18 mouse cellular contexts compared by ENCODE assay signal in genomic region chr8:12171788-12172187, GRCm38 (mm10).
DNase-seq lines count a peak whose midpoint lies in the region; ATAC-seq and TF ChIP-seq lines count a peak whose summit lies in the region.
"Had no signal": no experiment of that assay in that cellular context is flagged by ENCODE, and none has a peak within 500 bp of the region (broad histone marks: within the 10 kb centered on the region; RNA-seq: fewer than 3 reads in every experiment).

No protein-coding gene starts in this region.

- no peaks in the 10 kb centered on the region for H3K9me3 ChIP-seq in forebrain, postnatal 0 days (ENCODE audit: low read length)
- no peaks in the 10 kb centered on the region for H3K9me3 ChIP-seq in forebrain, embryonic 14.5 days (replicated peaks; ENCODE audit: control insufficient read depth, low read length)
- no peaks in the 10 kb centered on the region for H3K9me3 ChIP-seq in hindbrain, postnatal 0 days (ENCODE audit: low read length)
- H3K9me3 ChIP-seq in hindbrain, embryonic 10.5 days, result no peaks in the 10 kb centered on the region
- H3K9me3 ChIP-seq in midbrain, postnatal 0 days (ENCODE audit: low read length), result no peaks in the 10 kb centered on the region
- H3K9me3 ChIP-seq: embryonic facial prominence, embryonic 10.5 days; heart, embryonic 13.5 days had no signal

- ATAC-seq in forebrain, postnatal 0 days, result peak; percentile 34; the same call in 1 of the 2 replicates
- ATAC-seq in forebrain, embryonic 14.5 days, result no peak
- no peak for ATAC-seq in hindbrain, postnatal 0 days
- no peak for ATAC-seq in midbrain, postnatal 0 days (ENCODE audit: low FRiP score)
- ATAC-seq: intestine, embryonic 16.5 days had no signal

- 53% methylated on average over 12 of the region's 12 CpGs for WGBS in forebrain, postnatal 0 days
- 71% methylated on average over 12 of the region's 12 CpGs for WGBS in forebrain, embryonic 14.5 days
- WGBS in hindbrain, postnatal 0 days, result 39% methylated on average over 12 of the region's 12 CpGs
- 81% methylated on average over 12 of the region's 12 CpGs for WGBS in hindbrain, embryonic 10.5 days
- 54% methylated on average over 12 of the region's 12 CpGs for WGBS in midbrain, postnatal 0 days

- H3K4me2 ChIP-seq in forebrain, postnatal 0 days (ENCODE audit: low read depth), result no peak overlapping the region; the same call in 1 of the 2 replicates
- H3K4me2 ChIP-seq in forebrain, embryonic 14.5 days (ENCODE audit: low read length), result no peak overlapping the region
- H3K4me2 ChIP-seq in hindbrain, postnatal 0 days (ENCODE audit: low read depth, low read length), result peak overlapping the region; percentile 24
- no peak overlapping the region for H3K4me2 ChIP-seq in midbrain, postnatal 0 days (ENCODE audit: low read depth, low read length, poor library complexity, severe bottlenecking)
- H3K4me2 ChIP-seq: heart, embryonic 13.5 days had no signal

- H3K36me3 ChIP-seq in forebrain, postnatal 0 days (ENCODE audit: insufficient read depth), result no peaks in the 10 kb centered on the region
- no peaks in the 10 kb centered on the region for H3K36me3 ChIP-seq in forebrain, embryonic 14.5 days (ENCODE audit: control insufficient read depth, insufficient read depth, low read length)
- no peaks in the 10 kb centered on the region for H3K36me3 ChIP-seq in hindbrain, postnatal 0 days (ENCODE audit: insufficient read depth, low read length)
- H3K36me3 ChIP-seq in hindbrain, embryonic 10.5 days, result no peaks in the 10 kb centered on the region
- no peaks in the 10 kb centered on the region for H3K36me3 ChIP-seq in midbrain, postnatal 0 days (ENCODE audit: insufficient read depth, low read length)
- H3K36me3 ChIP-seq: embryonic facial prominence, embryonic 10.5 days; heart, embryonic 13.5 days had no signal

- H3K4me1 ChIP-seq in forebrain, postnatal 0 days (ENCODE audit: insufficient read depth), result peaks cover 3% of the 10 kb centered on the region; the same call in 1 of the 2 replicates
- peaks cover 27% of the 10 kb centered on the region for H3K4me1 ChIP-seq in forebrain, embryonic 14.5 days (ENCODE audit: control insufficient read depth, insufficient read depth, low read length)
- peaks cover 13% of the 10 kb centered on the region; the same call in 1 of the 2 replicates for H3K4me1 ChIP-seq in hindbrain, postnatal 0 days (ENCODE audit: insufficient read depth, low read length)
- H3K4me1 ChIP-seq in hindbrain, embryonic 10.5 days (replicated peaks), result peaks cover 28% of the 10 kb centered on the region
- H3K4me1 ChIP-seq in midbrain, postnatal 0 days (ENCODE audit: insufficient read depth, low read length), result no peaks in the 10 kb centered on the region

- H3K4me3 ChIP-seq in forebrain, postnatal 0 days (ENCODE audit: low read depth, low read length), result no peak overlapping the region
- H3K4me3 ChIP-seq in forebrain, embryonic 14.5 days (ENCODE audit: low read depth, low read length), result no peak overlapping the region
- H3K4me3 ChIP-seq in hindbrain, postnatal 0 days (ENCODE audit: low read length), result no peak overlapping the region
- H3K4me3 ChIP-seq in hindbrain, embryonic 10.5 days, result no peak overlapping the region
- H3K4me3 ChIP-seq in midbrain, postnatal 0 days (ENCODE audit: low read depth, low read length), result no peak overlapping the region
- H3K4me3 ChIP-seq: embryonic facial prominence, embryonic 10.5 days; heart, embryonic 13.5 days had no signal

- no peak for TF ChIP-seq POLR2A in brain, embryonic 14.5 days (IDR thresholded peaks at IDR 0.05; ENCODE audit: borderline replicate concordance, extremely low read depth, insufficient read depth, insufficient read length, poor library complexity, severe bottlenecking)

- no peak overlapping the region for H3K27ac ChIP-seq in forebrain, postnatal 0 days (ENCODE audit: low read depth, low read length)
- no peak overlapping the region for H3K27ac ChIP-seq in forebrain, embryonic 14.5 days (ENCODE audit: low read depth, low read length)
- no peak overlapping the region for H3K27ac ChIP-seq in hindbrain, postnatal 0 days
- no peak overlapping the region for H3K27ac ChIP-seq in hindbrain, embryonic 10.5 days
- no peak overlapping the region for H3K27ac ChIP-seq in midbrain, postnatal 0 days (ENCODE audit: low read depth, low read length)
- H3K27ac ChIP-seq: embryonic facial prominence, embryonic 10.5 days; heart, embryonic 13.5 days had no signal

- H3K27me3 ChIP-seq in forebrain, postnatal 0 days (ENCODE audit: insufficient read depth, low read length), result no peaks in the 10 kb centered on the region
- H3K27me3 ChIP-seq in forebrain, embryonic 14.5 days (replicated peaks; ENCODE audit: control insufficient read depth, insufficient read depth, low read length), result 0 out of 2 replicates have a peak, but pooled peaks cover 3% of the 10 kb centered on the region
- H3K27me3 ChIP-seq in hindbrain, postnatal 0 days (ENCODE audit: insufficient read depth, low read length), result no peaks in the 10 kb centered on the region
- peaks cover 31% of the 10 kb centered on the region for H3K27me3 ChIP-seq in hindbrain, embryonic 10.5 days (ENCODE audit: insufficient read depth, poor library complexity, severe bottlenecking)
- no peaks in the 10 kb centered on the region for H3K27me3 ChIP-seq in midbrain, postnatal 0 days (ENCODE audit: insufficient read depth, low read length)

- DNase-seq in forebrain, postnatal 0 days, result no peak
- no peak for DNase-seq in forebrain, embryonic 14.5 days (ENCODE audit: low spot score)
- DNase-seq in hindbrain, postnatal 0 days (ENCODE audit: low spot score), result peak; percentile 46
- no peak for DNase-seq in hindbrain, embryonic 10.5 days (ENCODE audit: low spot score)
- DNase-seq in brain, embryonic 14.5 days (ENCODE audit: low read depth), result peak; percentile 60
- DNase-seq in midbrain, postnatal 0 days (ENCODE audit: low spot score), result peak; percentile 32
- no peak for DNase-seq in frontal cortex, postnatal 10 days (ENCODE audit: low spot score in 2 of 2)
- DNase-seq: adrenal gland, adult 2 months; adrenal gland, postnatal 25 days; cerebellum, adult 2 months; cerebellum, postnatal 10 days; gastrocnemius, postnatal 36 days; heart, adult 11 months; heart, postnatal 36 days; kidney, adult 2 months had no signal

- TF ChIP-seq CTCF in forebrain, postnatal 0 days (IDR thresholded peaks at IDR 0.05; ENCODE audit: low read depth), result no peak
- TF ChIP-seq CTCF in hindbrain, postnatal 0 days (IDR thresholded peaks at IDR 0.05; ENCODE audit: low read depth), result no peak
- no peak for TF ChIP-seq CTCF in brain, embryonic 14.5 days (IDR thresholded peaks at IDR 0.05; ENCODE audit: borderline replicate concordance, extremely low read depth, insufficient read depth, insufficient read length)
- no peak for TF ChIP-seq CTCF in midbrain, postnatal 0 days (IDR thresholded peaks at IDR 0.05)

- H3K9ac ChIP-seq in forebrain, postnatal 0 days, result no peak overlapping the region
- H3K9ac ChIP-seq in forebrain, embryonic 14.5 days (ENCODE audit: low read length), result no peak overlapping the region
- H3K9ac ChIP-seq in hindbrain, postnatal 0 days (replicated peaks; ENCODE audit: low read length), result no peak overlapping the region
- H3K9ac ChIP-seq in midbrain, postnatal 0 days (replicated peaks; ENCODE audit: low read length, poor library complexity, severe bottlenecking), result no peak overlapping the region
- H3K9ac ChIP-seq: heart, embryonic 13.5 days had no signal

Comparison
In these comparisons a context has a peak if more than half of its experiments do, and no peak if none do; other contexts are left out.
1. DNase-seq: peak in hindbrain, postnatal 0 days (single experiment), brain, embryonic 14.5 days (single experiment) and midbrain, postnatal 0 days (single experiment); none in forebrain, postnatal 0 days (single experiment), forebrain, embryonic 14.5 days (single experiment), hindbrain, embryonic 10.5 days (single experiment) and frontal cortex, postnatal 10 days (0 of 2).